Mouse (Mus musculus): ENCODE data around the gene Sox18.

The Sox18 gene

DNA sequence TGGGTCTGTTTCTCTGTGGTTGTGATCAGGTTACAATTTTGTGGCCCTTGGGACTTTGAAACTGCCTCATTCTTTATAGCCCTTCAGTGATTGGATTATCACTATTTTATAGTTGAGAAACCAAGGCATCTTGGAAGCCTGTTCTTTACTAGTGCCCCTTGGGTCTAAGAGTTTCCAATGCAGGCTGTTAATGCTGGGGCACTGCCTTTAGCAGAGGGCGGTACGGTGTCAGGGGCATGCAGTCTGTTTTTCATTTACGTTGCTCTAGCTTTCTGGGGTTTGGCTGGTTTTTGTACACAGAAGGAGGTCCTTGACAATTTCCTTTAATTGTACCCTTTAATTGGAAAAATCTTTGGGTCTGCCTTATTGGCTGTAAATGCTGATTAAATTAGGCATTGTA lies 25.8 kb downstream of the Sox18 start:
- no peak for DNase-seq

DNA sequence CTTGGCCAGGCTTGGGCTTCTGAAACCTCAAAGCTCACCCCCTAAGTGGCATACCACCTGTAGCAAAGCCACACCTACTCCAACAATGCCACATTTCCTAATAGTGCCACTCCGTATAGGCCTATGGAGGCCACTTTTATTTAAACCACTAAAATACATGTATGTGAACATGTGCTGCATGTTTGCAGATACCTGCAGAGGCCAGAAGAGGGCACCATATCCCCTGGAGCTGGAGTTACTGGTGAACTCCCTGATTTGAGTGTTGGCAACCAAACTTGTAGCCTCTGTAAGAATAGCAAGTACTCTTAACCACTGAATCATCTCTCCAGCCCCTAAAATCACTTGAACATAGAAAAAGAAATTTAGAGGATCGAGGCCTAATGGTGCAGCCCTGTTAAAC lies 27.1 kb downstream of the Sox18 start:
- no peak for DNase-seq

DNA sequence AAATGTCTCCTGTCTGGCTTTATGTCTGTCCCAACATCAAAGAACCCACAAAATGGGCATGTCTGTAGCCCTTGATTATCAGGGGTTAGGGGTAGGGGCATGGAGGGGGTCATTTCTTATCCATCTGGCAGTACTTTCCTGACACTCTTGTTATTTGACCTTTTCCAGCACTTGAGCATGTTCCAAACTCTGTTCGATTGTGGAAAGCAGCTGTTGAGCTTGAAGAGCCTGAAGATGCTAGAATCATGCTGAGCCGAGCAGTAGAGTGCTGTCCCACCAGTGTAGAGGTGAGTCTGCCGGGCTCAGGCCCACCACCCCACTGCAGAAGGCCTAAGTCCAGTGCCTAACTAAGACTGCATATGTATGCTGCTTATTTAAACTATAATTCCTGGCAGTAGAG lies 35.6 kb downstream of the Sox18 start:
- no peak for DNase-seq

DNA sequence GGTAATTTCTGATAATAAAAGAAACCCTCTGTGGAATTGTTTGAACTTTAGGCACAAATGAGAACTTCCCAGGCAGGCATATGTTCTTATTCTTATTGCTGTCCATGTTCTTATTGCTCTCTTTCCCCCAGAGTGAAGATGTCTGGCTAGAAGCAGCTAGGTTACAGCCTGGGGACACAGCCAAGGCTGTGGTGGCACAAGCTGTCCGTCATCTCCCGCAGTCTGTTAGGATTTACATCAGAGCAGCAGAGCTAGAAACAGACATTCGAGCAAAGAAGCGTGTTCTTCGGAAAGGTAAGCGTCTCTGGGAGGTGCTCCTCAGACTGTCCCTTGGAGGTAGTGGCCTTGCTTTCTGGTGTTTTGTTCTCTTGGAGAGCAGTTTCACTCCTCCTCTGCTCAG lies 38.8 kb downstream of the Sox18 start:
- peak; percentile 39 for DNase-seq

DNA sequence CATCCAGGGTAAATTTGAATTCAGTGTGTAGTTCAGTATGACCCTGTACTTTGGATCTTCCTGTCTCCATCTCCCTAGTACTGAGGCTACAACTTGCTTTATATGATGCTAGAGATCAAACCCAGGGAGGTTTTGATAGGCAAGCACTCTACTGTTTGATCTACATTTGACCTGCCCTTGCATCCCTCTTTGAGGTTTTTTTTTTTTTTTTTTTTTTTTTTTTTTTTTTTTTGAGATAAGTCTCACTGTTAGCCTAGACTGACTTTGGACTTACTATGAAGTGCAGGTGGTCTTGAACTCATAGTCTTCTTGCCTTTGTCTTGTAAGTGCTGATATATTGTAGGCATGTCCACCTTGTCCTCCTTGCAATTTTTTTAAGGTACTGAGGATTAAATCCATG lies 43.0 kb downstream of the Sox18 start:
- no peak for DNase-seq

DNA sequence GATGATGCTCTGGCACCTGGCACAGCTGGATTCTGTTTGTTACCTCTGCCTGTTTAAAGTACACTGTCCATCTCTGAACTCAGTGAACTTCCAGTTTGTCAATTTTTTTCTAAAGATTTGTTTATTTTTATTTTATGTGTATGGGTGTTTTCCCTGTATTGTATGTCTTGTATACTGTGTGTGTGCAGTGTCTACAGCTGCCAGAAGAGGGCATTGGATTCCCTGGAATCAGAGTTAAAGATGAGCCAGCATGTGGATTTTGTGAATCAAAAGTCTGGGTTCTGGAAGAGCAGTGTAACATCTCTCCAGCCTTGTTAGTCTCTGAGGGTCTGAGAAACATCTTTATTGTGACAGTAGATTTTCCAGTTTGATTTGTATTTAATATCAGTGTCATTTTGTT lies 48.0 kb downstream of the Sox18 start:
- DNase-seq, result no peak

Data from layer of hippocampus, adult 9-11 months (tissue).